Mouse (Mus musculus) c-Kit-positive CD71-positive TER-119-positive erythroid progenitor cells, embryonic 14.5 days (primary cell): Measurements from ENCODE around the gene Polr1a.

ENCODE experiments used
- DNase-seq: peaks from one replicate; pipeline ENCODE4 v3.0.0-alpha.2; 2013; ENCODE audit warnings: low spot score

Polr1a gene

GRCm38 (mm10) chr6:71949721-71950120 lies 40.9 kb downstream of the Polr1a start:
- no peak for DNase-seq

- DNase-seq: no peak
Measured at GRCm38 (mm10) chr6:71950592-71950991, 41.7 kb downstream of the Polr1a start.

- DNase-seq: no peak
Measured at GRCm38 (mm10) chr6:71951192-71951591, 42.3 kb downstream of the Polr1a start.

- no peak for DNase-seq
Measured at GRCm38 (mm10) chr6:71962119-71962518, 53.3 kb downstream of the Polr1a start.

- DNase-seq: no peak
Measured at GRCm38 (mm10) chr6:71962706-71963105, 53.9 kb downstream of the Polr1a start.

- DNase-seq: no peak
Measured at GRCm38 (mm10) chr6:71963561-71963960, 54.7 kb downstream of the Polr1a start.

- no peak for DNase-seq
Measured at GRCm38 (mm10) chr6:71966683-71967303, 57.9 kb downstream of the Polr1a start.

- DNase-seq: no peak
Measured at GRCm38 (mm10) chr6:71967847-71968246, 59.0 kb downstream of the Polr1a start.

GRCm38 (mm10) chr6:71969459-71969858 lies 60.6 kb downstream of the Polr1a start:
- DNase-seq: no peak

- DNase-seq: no peak
Measured at GRCm38 (mm10) chr6:71970154-71970553, 61.3 kb downstream of the Polr1a start.

- DNase-seq: no peak
Measured at GRCm38 (mm10) chr6:71976592-71976991, 67.7 kb downstream of the Polr1a start.

GRCm38 (mm10) chr6:71980165-71980564 lies 71.3 kb downstream of the Polr1a start:
- no peak for DNase-seq

GRCm38 (mm10) chr6:71980587-71980986 lies 71.7 kb downstream of the Polr1a start:
- DNase-seq: no peak

GRCm38 (mm10) chr6:71981450-71981849 lies 72.6 kb downstream of the Polr1a start:
- no peak for DNase-seq

GRCm38 (mm10) chr6:71985984-71986383 lies 77.1 kb downstream of the Polr1a start:
- no peak for DNase-seq

- DNase-seq: no peak
Measured at GRCm38 (mm10) chr6:71987546-71988248, 78.8 kb downstream of the Polr1a start.

GRCm38 (mm10) chr6:71989647-71990351 lies 80.9 kb downstream of the Polr1a start:
- DNase-seq: no peak

- DNase-seq: no peak
Measured at GRCm38 (mm10) chr6:71990371-71990837, 81.6 kb downstream of the Polr1a start.

- DNase-seq: no peak
Measured at GRCm38 (mm10) chr6:71991190-71991932, 82.5 kb downstream of the Polr1a start.

- no peak for DNase-seq
Measured at GRCm38 (mm10) chr6:71991933-71992325, 83.1 kb downstream of the Polr1a start.

- DNase-seq: no peak
Measured at GRCm38 (mm10) chr6:71994004-71994403, 85.2 kb downstream of the Polr1a start.

- DNase-seq: no peak
Measured at GRCm38 (mm10) chr6:71995081-71995480, 86.2 kb downstream of the Polr1a start.
